Mouse (Mus musculus): ENCODE measurements around the gene Rgsl1. TPM values are rescaled to one million over a fixed set of nuclear protein-coding genes. Genes with fewer than 3 reads are reported as not detected.

Rgsl1 gene
- total RNA-seq (2023), result not detected

DNA sequence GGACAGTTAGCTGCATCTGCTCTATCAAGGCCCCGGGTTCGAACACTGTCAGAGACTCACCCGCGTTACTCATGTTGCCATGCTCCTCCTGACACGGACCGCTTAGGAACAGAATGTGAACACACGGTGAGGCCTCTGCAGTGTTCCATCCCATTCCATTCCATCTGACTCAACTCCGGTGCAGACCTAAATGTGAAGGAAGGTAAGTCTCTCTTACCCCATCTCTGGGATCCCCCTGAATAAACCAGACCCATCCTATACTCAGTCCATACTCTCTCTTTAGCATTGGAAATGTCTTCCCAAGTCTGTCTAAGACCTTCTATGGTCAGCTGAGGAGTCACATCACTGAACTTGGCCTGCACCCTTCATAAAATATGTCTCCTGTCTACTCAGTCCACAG is at the start of gene Rgsl1:
Gene Rgsl1 (minus strand): TSS at position 101 of the 400 bp plus-strand sequence.

DNA sequence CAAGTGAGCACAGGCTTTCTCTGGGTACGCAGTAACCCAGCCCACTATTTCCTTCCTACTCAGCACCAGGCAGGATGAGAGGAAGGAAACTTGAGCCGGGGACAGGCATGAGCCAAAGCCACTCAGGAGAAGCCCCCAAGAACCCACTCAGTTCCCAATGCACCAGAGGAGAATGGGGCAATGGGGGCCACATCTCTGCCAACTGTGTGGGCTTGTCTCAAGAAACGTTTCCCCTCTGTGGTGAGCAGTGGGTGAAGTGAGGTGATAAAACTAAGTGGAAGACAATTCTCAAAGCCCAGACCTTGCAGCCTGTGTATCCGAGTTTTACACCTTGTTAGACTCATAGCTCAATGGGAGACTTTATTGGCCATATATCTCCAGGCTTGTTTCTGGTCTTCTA is 47.5 kb upstream of the Rgsl1 start, which contains the start of gene Teddm1a:
Gene Teddm1a (plus strand): TSS at position 301 of the 400 bp plus-strand sequence.

DNA sequence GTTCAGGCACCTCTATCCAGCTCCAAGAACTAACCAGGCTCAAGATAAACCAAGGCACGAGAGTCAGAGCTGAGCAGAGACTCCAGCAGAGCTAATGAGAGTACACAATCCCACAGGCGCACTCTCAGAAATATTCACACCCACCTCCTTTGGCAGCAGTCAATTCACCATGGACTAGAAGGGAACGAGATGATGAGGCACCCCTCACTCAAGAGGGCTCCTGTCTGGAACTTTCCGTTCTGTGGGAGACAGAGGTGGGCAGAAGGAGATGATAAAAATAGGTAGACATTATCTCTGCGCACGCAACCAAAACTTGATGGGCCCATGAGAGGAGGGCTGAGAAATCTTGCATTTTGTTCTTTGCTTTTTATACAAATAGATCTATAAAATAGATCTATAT is 30.1 kb upstream of the Rgsl1 start, which contains the start of gene Teddm1b:
Gene Teddm1b (plus strand): TSS at position 301 of the 400 bp plus-strand sequence.

DNA sequence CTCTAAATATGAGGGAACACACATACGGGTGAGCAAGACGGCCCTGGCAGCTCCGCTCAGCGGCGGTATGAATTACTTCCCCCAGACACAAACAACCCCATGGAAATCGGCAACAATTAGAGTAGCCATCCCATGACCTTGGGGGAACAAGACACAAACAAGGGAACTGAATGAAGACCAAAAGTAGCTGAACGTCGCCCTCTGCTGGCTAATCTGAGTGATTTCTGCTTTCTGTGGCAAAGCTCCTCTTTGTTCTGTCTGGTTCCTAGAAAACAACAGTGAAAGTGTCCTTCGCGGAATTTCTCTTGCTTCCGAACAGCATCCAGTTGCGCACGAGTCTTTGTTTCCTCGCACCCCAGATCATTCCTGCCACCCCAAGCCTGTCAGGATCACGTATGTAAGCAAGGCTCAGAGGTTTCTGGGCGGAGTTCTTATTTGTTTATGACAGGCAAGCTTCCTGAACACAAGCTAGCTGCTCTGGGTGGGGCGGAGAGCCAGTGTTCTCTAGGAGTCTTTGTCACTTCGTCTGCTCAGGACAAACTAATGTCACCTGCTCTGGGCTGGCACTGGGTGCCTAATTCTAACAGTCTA is 94.6 kb downstream of the Rgsl1 start, which contains the start of gene Rnasel:
Gene Rnasel (plus strand): TSS at position 216 of the 591 bp plus-strand sequence.

DNA sequence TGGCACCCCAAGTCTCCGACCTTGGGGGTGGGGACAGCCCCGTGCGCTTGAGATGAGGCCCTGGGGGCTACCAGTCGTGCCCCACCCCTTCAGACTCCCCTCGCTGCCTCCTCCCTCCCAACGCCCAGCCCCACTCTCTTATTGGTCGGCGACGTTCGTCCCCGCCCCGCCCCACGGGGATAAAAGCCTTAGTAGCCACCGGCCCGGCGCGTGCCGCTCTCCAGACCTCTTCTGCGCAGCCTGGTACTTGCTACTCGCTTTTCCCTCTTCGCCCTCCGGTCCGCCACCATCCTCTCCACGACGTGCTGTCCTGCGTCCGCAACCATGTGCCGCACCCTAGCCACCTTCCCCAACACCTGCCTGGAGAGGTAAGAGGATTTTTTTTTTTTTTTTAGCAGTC is 103.8 kb downstream of the Rgsl1 start, which contains the start of gene Rgs16:
Gene Rgs16 (plus strand): TSS at position 205 of the 400 bp plus-strand sequence.

Other genes starting within 250 kb of the Rgsl1 start
- gene Rgs8, start 191.1 kb downstream of the Rgsl1 start, total RNA-seq (2023), result under 1 TPM in 1 of 2 experiments, not detected in 1; 0.04 TPM
- under 1 TPM; 0.24 to 0.40 TPM for gene Rgs16, start 103.8 kb downstream of the Rgsl1 start, total RNA-seq (2023)
- 10 to 100 TPM; 77.6 to 93.3 TPM for gene Rnasel, start 94.7 kb downstream of the Rgsl1 start, total RNA-seq (2023)
- gene Teddm1b, start 30.2 kb upstream of the Rgsl1 start, total RNA-seq (2023), result under 1 TPM in 1 of 2 experiments, not detected in 1; 0.22 TPM
- not detected for gene Teddm1a, start 47.6 kb upstream of the Rgsl1 start, total RNA-seq (2023)
- gene Glul, start 55.8 kb upstream of the Rgsl1 start, total RNA-seq (2023), result 100 to 1,000 TPM; 146 to 157 TPM
- under 1 TPM; 0.53 TPM for gene Teddm2, start 56.1 kb upstream of the Rgsl1 start, total RNA-seq (2023)